Mouse (Mus musculus): ENCODE results near the gene Isyna1. TPM values are rescaled to one million over a fixed set of nuclear protein-coding genes. Genes with fewer than 3 reads are reported as not detected.

Isyna1 gene
- polyA plus RNA-seq, 1 experiment = 61.5 TPM

DNA sequence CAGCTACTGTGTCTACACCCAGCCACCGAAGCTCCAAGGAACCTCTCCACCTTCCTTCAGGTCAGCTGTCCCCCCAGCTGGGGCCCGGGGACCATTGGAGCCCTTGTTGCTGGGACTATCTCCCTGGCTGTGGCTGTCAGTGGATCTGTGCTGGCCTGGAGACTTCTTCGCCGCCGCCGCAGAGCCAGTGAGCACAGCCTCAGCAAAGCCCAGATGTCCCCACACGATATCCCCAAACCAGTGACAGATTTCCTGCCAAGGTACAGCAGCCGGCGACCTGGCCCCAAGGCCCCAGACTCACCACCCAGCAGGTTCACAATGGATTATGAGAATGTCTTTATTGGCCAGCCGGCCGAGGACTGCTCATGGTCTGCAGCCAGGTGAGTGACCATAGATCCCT, 23.8 kb downstream of the Isyna1 start:
- no peaks in the 10 kb centered on the region for H3K27me3 ChIP-seq (ENCODE audit: control insufficient read depth, insufficient read depth, low read length, poor library complexity, severe bottlenecking)
- H3K36me3 ChIP-seq (ENCODE audit: control insufficient read depth, insufficient read depth, low read length, poor library complexity, severe bottlenecking) = no peaks in the 10 kb centered on the region
- H3K9ac ChIP-seq (ENCODE audit: low read depth, poor library complexity, severe bottlenecking) = peak overlapping the region; percentile 25
- peaks cover 4% of the 10 kb centered on the region for H3K4me1 ChIP-seq (ENCODE audit: control insufficient read depth, insufficient read depth, low read length)
- H3K4me3 ChIP-seq (ENCODE audit: low read depth, low read length) = no peak overlapping the region
- no peaks in the 10 kb centered on the region for H3K9me3 ChIP-seq (replicated peaks; ENCODE audit: control insufficient read depth, insufficient read depth, low read length, poor library complexity, severe bottlenecking)
- H3K27ac ChIP-seq (ENCODE audit: insufficient read depth, low read length) = peak overlapping the region; percentile 68
- TF ChIP-seq POLR2A (IDR thresholded peaks at IDR 0.05; ENCODE audit: insufficient read depth, low read length) (no peak), EP300 (IDR thresholded peaks at IDR 0.05; ENCODE audit: insufficient read depth, low read depth, low read length) (no peak), CTCF (IDR thresholded peaks at IDR 0.05; ENCODE audit: low read depth, low read length) (no peak)

GRCm38 (mm10) chr8:70618888-70619334, 24.7 kb downstream of the Isyna1 start:
- Histone ChIP-seq H3K4me3 (ENCODE audit: low read depth, low read length) (peak overlapping the region; percentile 33), H3K27me3 (ENCODE audit: control insufficient read depth, insufficient read depth, low read length, poor library complexity, severe bottlenecking) (no peaks in the 10 kb centered on the region), H3K36me3 (ENCODE audit: control insufficient read depth, insufficient read depth, low read length, poor library complexity, severe bottlenecking) (no peaks in the 10 kb centered on the region), H3K4me1 (ENCODE audit: control insufficient read depth, insufficient read depth, low read length) (peaks cover 4% of the 10 kb centered on the region), H3K9ac (ENCODE audit: low read depth, poor library complexity, severe bottlenecking) (peak overlapping the region; percentile 36), H3K27ac (ENCODE audit: insufficient read depth, low read length) (peak overlapping the region; percentile 87), H3K9me3 (replicated peaks; ENCODE audit: control insufficient read depth, insufficient read depth, low read length, poor library complexity, severe bottlenecking) (no peaks in the 10 kb centered on the region)
- no peak for TF ChIP-seq CTCF (IDR thresholded peaks at IDR 0.05; ENCODE audit: low read depth, low read length)
- peak; percentile 82 for TF ChIP-seq POLR2A (IDR thresholded peaks at IDR 0.05; ENCODE audit: insufficient read depth, low read length)
- peak; percentile 67; the same call in 1 of the 2 replicates for TF ChIP-seq EP300 (IDR thresholded peaks at IDR 0.05; ENCODE audit: insufficient read depth, low read depth, low read length)

DNA sequence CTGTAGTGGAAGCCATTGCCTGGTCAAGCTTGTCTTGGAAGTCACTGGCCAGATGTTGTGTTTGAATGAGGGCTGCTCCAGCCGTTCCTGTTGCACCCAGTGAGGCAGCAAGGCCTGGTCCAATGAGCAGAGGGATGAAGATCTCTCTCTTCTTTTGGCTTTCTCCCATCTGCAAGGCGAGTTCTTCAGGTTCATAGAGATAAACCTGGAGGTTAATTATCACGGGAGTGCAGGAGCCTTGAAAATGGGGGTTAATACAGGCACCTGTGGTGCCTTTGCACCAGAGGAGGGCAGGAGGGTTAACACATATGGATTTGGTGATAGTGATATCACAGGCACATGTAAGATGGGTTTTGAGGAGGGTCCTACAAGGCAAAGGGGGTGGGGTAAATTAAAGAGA, 28.0 kb downstream of the Isyna1 start:
- TF ChIP-seq POLR2A (IDR thresholded peaks at IDR 0.05; ENCODE audit: insufficient read depth, low read length) (no peak), CTCF (IDR thresholded peaks at IDR 0.05; ENCODE audit: low read depth, low read length) (no peak), EP300 (IDR thresholded peaks at IDR 0.05; ENCODE audit: insufficient read depth, low read depth, low read length) (no peak)
- Histone ChIP-seq H3K9me3 (replicated peaks; ENCODE audit: control insufficient read depth, insufficient read depth, low read length, poor library complexity, severe bottlenecking) (0 out of 2 replicates have a peak, but pooled peaks cover 2% of the 10 kb centered on the region), H3K27me3 (ENCODE audit: control insufficient read depth, insufficient read depth, low read length, poor library complexity, severe bottlenecking) (no peaks in the 10 kb centered on the region), H3K4me3 (ENCODE audit: low read depth, low read length) (no peak overlapping the region), H3K27ac (ENCODE audit: insufficient read depth, low read length) (no peak overlapping the region), H3K9ac (ENCODE audit: low read depth, poor library complexity, severe bottlenecking) (no peak overlapping the region), H3K4me1 (ENCODE audit: control insufficient read depth, insufficient read depth, low read length) (peaks cover 4% of the 10 kb centered on the region), H3K36me3 (ENCODE audit: control insufficient read depth, insufficient read depth, low read length, poor library complexity, severe bottlenecking) (no peaks in the 10 kb centered on the region)

- Histone ChIP-seq H3K4me1 (ENCODE audit: control insufficient read depth, insufficient read depth, low read length) (no peaks in the 10 kb centered on the region), H3K9ac (ENCODE audit: low read depth, poor library complexity, severe bottlenecking) (peak overlapping the region; percentile 45), H3K4me3 (ENCODE audit: low read depth, low read length) (no peak overlapping the region), H3K36me3 (ENCODE audit: control insufficient read depth, insufficient read depth, low read length, poor library complexity, severe bottlenecking) (no peaks in the 10 kb centered on the region), H3K9me3 (replicated peaks; ENCODE audit: control insufficient read depth, insufficient read depth, low read length, poor library complexity, severe bottlenecking) (0 out of 2 replicates have a peak, but pooled peaks cover 2% of the 10 kb centered on the region), H3K27me3 (ENCODE audit: control insufficient read depth, insufficient read depth, low read length, poor library complexity, severe bottlenecking) (no peaks in the 10 kb centered on the region), H3K27ac (ENCODE audit: insufficient read depth, low read length) (no peak overlapping the region)
- peak; percentile 74 for TF ChIP-seq CTCF (IDR thresholded peaks at IDR 0.05; ENCODE audit: low read depth, low read length)
- no peak for TF ChIP-seq EP300 (IDR thresholded peaks at IDR 0.05; ENCODE audit: insufficient read depth, low read depth, low read length)
Measured at GRCm38 (mm10) chr8:70625104-70625503, 30.9 kb downstream of the Isyna1 start.

DNA sequence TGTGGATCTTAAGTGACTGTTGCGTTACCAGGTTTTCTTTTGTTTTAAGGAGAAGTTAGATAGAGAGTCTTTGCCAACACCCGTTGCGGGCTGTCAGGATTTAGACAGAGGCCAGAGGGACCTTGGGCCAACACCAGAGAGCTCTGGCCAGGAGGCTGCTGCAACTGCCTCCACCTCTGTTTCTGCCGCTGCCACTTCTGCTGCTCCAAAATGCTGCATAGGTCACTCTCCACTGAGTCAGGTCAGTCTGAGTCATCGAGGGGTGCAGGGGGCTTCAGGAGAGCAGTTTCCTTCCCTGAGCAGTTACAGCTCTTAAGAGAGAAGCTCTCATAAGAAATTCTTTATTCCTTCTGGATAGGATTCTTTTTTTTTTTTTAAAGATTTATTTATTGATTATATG, 32.9 kb downstream of the Isyna1 start:
- Histone ChIP-seq H3K36me3 (ENCODE audit: control insufficient read depth, insufficient read depth, low read length, poor library complexity, severe bottlenecking) (no peaks in the 10 kb centered on the region), H3K4me1 (ENCODE audit: control insufficient read depth, insufficient read depth, low read length) (no peaks in the 10 kb centered on the region), H3K4me3 (ENCODE audit: low read depth, low read length) (no peak overlapping the region), H3K27ac (ENCODE audit: insufficient read depth, low read length) (no peak overlapping the region), H3K9ac (ENCODE audit: low read depth, poor library complexity, severe bottlenecking) (no peak overlapping the region), H3K9me3 (replicated peaks; ENCODE audit: control insufficient read depth, insufficient read depth, low read length, poor library complexity, severe bottlenecking) (0 out of 2 replicates have a peak, but pooled peaks cover 2% of the 10 kb centered on the region), H3K27me3 (ENCODE audit: control insufficient read depth, insufficient read depth, low read length, poor library complexity, severe bottlenecking) (no peaks in the 10 kb centered on the region)
- TF ChIP-seq EP300 (IDR thresholded peaks at IDR 0.05; ENCODE audit: insufficient read depth, low read depth, low read length) = no peak
- TF ChIP-seq CTCF (IDR thresholded peaks at IDR 0.05; ENCODE audit: low read depth, low read length) = no peak
- TF ChIP-seq POLR2A (IDR thresholded peaks at IDR 0.05; ENCODE audit: insufficient read depth, low read length) = no peak

GRCm38 (mm10) chr8:70628986-70629490, 34.9 kb downstream of the Isyna1 start:
- Histone ChIP-seq H3K9me3 (replicated peaks; ENCODE audit: control insufficient read depth, insufficient read depth, low read length, poor library complexity, severe bottlenecking) (0 out of 2 replicates have a peak, but pooled peaks cover 2% of the 10 kb centered on the region), H3K4me1 (ENCODE audit: control insufficient read depth, insufficient read depth, low read length) (peaks cover 4% of the 10 kb centered on the region), H3K4me3 (ENCODE audit: low read depth, low read length) (no peak overlapping the region), H3K36me3 (ENCODE audit: control insufficient read depth, insufficient read depth, low read length, poor library complexity, severe bottlenecking) (no peaks in the 10 kb centered on the region), H3K27me3 (ENCODE audit: control insufficient read depth, insufficient read depth, low read length, poor library complexity, severe bottlenecking) (no peaks in the 10 kb centered on the region), H3K27ac (ENCODE audit: insufficient read depth, low read length) (no peak overlapping the region), H3K9ac (ENCODE audit: low read depth, poor library complexity, severe bottlenecking) (peak overlapping the region; percentile 69; the same call in 1 of the 2 replicates)
- TF ChIP-seq CTCF (IDR thresholded peaks at IDR 0.05; ENCODE audit: low read depth, low read length) (no peak), EP300 (IDR thresholded peaks at IDR 0.05; ENCODE audit: insufficient read depth, low read depth, low read length) (no peak), POLR2A (IDR thresholded peaks at IDR 0.05; ENCODE audit: insufficient read depth, low read length) (no peak)
